Mouse (Mus musculus) liver, embryonic 12.5 days (tissue): ENCODE data around the gene Pkd1l1. TPM values are rescaled to one million over a fixed set of nuclear protein-coding genes. Genes with fewer than 3 reads are reported as not detected.

Experiments
- ATAC-seq: fragments of 200-750 bp; cut with Nextera tagmentation; 2 replicates; pipeline ENCODE4 v1.8.0; 2017; ENCODE audit warnings: moderate number of reproducible peaks, mild to moderate bottlenecking, moderate library complexity
- H3K27ac ChIP-seq: fragments of 300-500 bp; sonication (generic); 2 replicates; pipeline ENCODE4 v1.5.1; 2016; ENCODE audit warnings: mild to moderate bottlenecking
- H3K27me3 ChIP-seq: fragments of 300-500 bp; sonication (generic); replicated peaks from 2 replicates; pipeline ENCODE4 v1.6.1; 2016; ENCODE audit warnings: mild to moderate bottlenecking, moderate library complexity
- H3K36me3 ChIP-seq: fragments of 300-500 bp; sonication (generic); 2 replicates; pipeline ENCODE4 v1.6.1; 2016; ENCODE audit warnings: mild to moderate bottlenecking, moderate library complexity
- H3K4me1 ChIP-seq: fragments of 300-500 bp; sonication (generic); 2 replicates; pipeline ENCODE4 v1.6.1; 2016
- H3K4me2 ChIP-seq: fragments of 300-500 bp; sonication (generic); 2 replicates; pipeline ENCODE4 v1.6.1; 2016; ENCODE audit warnings: mild to moderate bottlenecking, moderate library complexity
- H3K4me3 ChIP-seq: fragments of 300-500 bp; sonication (generic); 2 replicates; pipeline ENCODE4 v1.5.1; 2016; ENCODE audit warnings: mild to moderate bottlenecking, moderate library complexity
- H3K9ac ChIP-seq: fragments of 300-500 bp; sonication (generic); 2 replicates; pipeline ENCODE4 v1.6.1; 2016; ENCODE audit warnings: mild to moderate bottlenecking, moderate library complexity
- H3K9me3 ChIP-seq: fragments of 300-500 bp; sonication (generic); replicated peaks from 2 replicates; pipeline ENCODE4 v1.6.1; 2016; ENCODE audit warnings: mild to moderate bottlenecking, moderate library complexity
- WGBS: fragments of 180-500 bp; shearing (Covaris S2); methylation state at CpG from one replicate; pipeline ENCODE4 v1.1.7; 2016; ENCODE audit not compliant: insufficient replicate concordance; 5-methylcytosine and 5-hydroxymethylcytosine counted together
- polyA plus RNA-seq: library from polyadenylated mRNA; unstranded; fragments of >200 nt; fragmentation: Nextera tagmentation; extraction: Ambion mirVana; gene quantifications from 2 replicates; pipeline ENCODE4 v1.2.1, GENCODE M21; 2016

Pkd1l1 gene
- polyA plus RNA-seq, 1 experiment from 2014 or later = 0.06 TPM

- H3K27me3 ChIP-seq = no peaks in the 10 kb centered on the region
- H3K9ac ChIP-seq = no peak overlapping the region
- no peak overlapping the region for H3K4me2 ChIP-seq
- H3K4me3 ChIP-seq = no peak overlapping the region
- H3K36me3 ChIP-seq = no peaks in the 10 kb centered on the region
- no peak overlapping the region for H3K27ac ChIP-seq
- ATAC-seq = no peak
- 51% methylated on average over 4 of the region's 4 CpGs for WGBS
- no peaks in the 10 kb centered on the region for H3K9me3 ChIP-seq
- no peaks in the 10 kb centered on the region for H3K4me1 ChIP-seq
These were observed 158.8 kb downstream of the Pkd1l1 start for GRCm38 (mm10) chr11:8814097-8814790.

- WGBS = 47% methylated on average over 5 of the region's 5 CpGs
- H3K36me3 ChIP-seq = no peaks in the 10 kb centered on the region
- no peaks in the 10 kb centered on the region for H3K4me1 ChIP-seq
- H3K4me2 ChIP-seq = no peak overlapping the region
- no peaks in the 10 kb centered on the region for H3K27me3 ChIP-seq
- ATAC-seq = no peak
- no peak overlapping the region for H3K4me3 ChIP-seq
- no peak overlapping the region for H3K27ac ChIP-seq
- H3K9ac ChIP-seq = no peak overlapping the region
- no peaks in the 10 kb centered on the region for H3K9me3 ChIP-seq
These were observed 161.5 kb downstream of the Pkd1l1 start for GRCm38 (mm10) chr11:8811506-8812100.

- ATAC-seq = no peak
- H3K36me3 ChIP-seq = no peaks in the 10 kb centered on the region
- WGBS = 32% methylated on average over 1 of the region's 1 CpGs
These were observed 163.4 kb downstream of the Pkd1l1 start for GRCm38 (mm10) chr11:8809644-8810043.

GRCm38 (mm10) chr11:8807009-8807408 is 166.1 kb downstream of the Pkd1l1 start:
- Histone ChIP-seq H3K27ac (no peak overlapping the region), H3K36me3 (no peaks in the 10 kb centered on the region), H3K4me1 (no peaks in the 10 kb centered on the region), H3K27me3 (no peaks in the 10 kb centered on the region), H3K4me2 (no peak overlapping the region), H3K9me3 (no peaks in the 10 kb centered on the region), H3K9ac (no peak overlapping the region), H3K4me3 (no peak overlapping the region)
- WGBS = 58% methylated on average over 4 of the region's 4 CpGs
- no peak for ATAC-seq

More at GRCm38 (mm10) chr11:8809644-8810043, 163.4 kb downstream of the Pkd1l1 start:
- H3K27me3 ChIP-seq = no peaks in the 10 kb centered on the region
- H3K4me1 ChIP-seq = no peaks in the 10 kb centered on the region
- no peak overlapping the region for H3K27ac ChIP-seq
- no peak overlapping the region for H3K4me2 ChIP-seq
- no peaks in the 10 kb centered on the region for H3K9me3 ChIP-seq
- H3K4me3 ChIP-seq = no peak overlapping the region
- H3K9ac ChIP-seq = no peak overlapping the region

GRCm38 (mm10) chr11:8804178-8804577 is 168.9 kb downstream of the Pkd1l1 start:
- H3K4me3 ChIP-seq = no peak overlapping the region
- no peak for ATAC-seq
- no peaks in the 10 kb centered on the region for H3K27me3 ChIP-seq
- no peaks in the 10 kb centered on the region for H3K4me1 ChIP-seq
- no peaks in the 10 kb centered on the region for H3K36me3 ChIP-seq
- 73% methylated on average over 3 of the region's 3 CpGs for WGBS
- H3K9ac ChIP-seq = no peak overlapping the region
- no peak overlapping the region for H3K4me2 ChIP-seq
- no peak overlapping the region for H3K27ac ChIP-seq
- H3K9me3 ChIP-seq = no peaks in the 10 kb centered on the region

GRCm38 (mm10) chr11:8797486-8797885 is 175.6 kb downstream of the Pkd1l1 start:
- Histone ChIP-seq H3K4me2 (no peak overlapping the region), H3K27me3 (no peaks in the 10 kb centered on the region), H3K9me3 (no peaks in the 10 kb centered on the region), H3K4me3 (no peak overlapping the region), H3K4me1 (no peaks in the 10 kb centered on the region), H3K36me3 (no peaks in the 10 kb centered on the region), H3K27ac (no peak overlapping the region), H3K9ac (no peak overlapping the region)
- ATAC-seq = no peak
- WGBS = 62% methylated on average over 5 of the region's 5 CpGs

- no peak overlapping the region for H3K27ac ChIP-seq
- no peaks in the 10 kb centered on the region for H3K9me3 ChIP-seq
- H3K9ac ChIP-seq = no peak overlapping the region
- H3K27me3 ChIP-seq = no peaks in the 10 kb centered on the region
- no peaks in the 10 kb centered on the region for H3K36me3 ChIP-seq
- no peak overlapping the region for H3K4me2 ChIP-seq
- no peak for ATAC-seq
- no peak overlapping the region for H3K4me3 ChIP-seq
- 66% methylated on average over 3 of the region's 3 CpGs for WGBS
- no peaks in the 10 kb centered on the region for H3K4me1 ChIP-seq
These were observed 178.0 kb downstream of the Pkd1l1 start for GRCm38 (mm10) chr11:8795031-8795430.

- Histone ChIP-seq H3K4me3 (no peak overlapping the region), H3K9me3 (no peaks in the 10 kb centered on the region), H3K4me1 (no peaks in the 10 kb centered on the region), H3K27ac (no peak overlapping the region), H3K4me2 (no peak overlapping the region), H3K9ac (no peak overlapping the region), H3K36me3 (no peaks in the 10 kb centered on the region), H3K27me3 (no peaks in the 10 kb centered on the region)
- no peak for ATAC-seq
- 55% methylated on average over 2 of the region's 2 CpGs for WGBS
These were observed 180.9 kb downstream of the Pkd1l1 start for GRCm38 (mm10) chr11:8792146-8792545.

GRCm38 (mm10) chr11:8789186-8789585 is 183.9 kb downstream of the Pkd1l1 start:
- Histone ChIP-seq H3K4me1 (no peaks in the 10 kb centered on the region), H3K9me3 (no peaks in the 10 kb centered on the region), H3K9ac (no peak overlapping the region), H3K36me3 (no peaks in the 10 kb centered on the region), H3K27me3 (no peaks in the 10 kb centered on the region), H3K27ac (no peak overlapping the region), H3K4me3 (no peak overlapping the region), H3K4me2 (no peak overlapping the region)
- WGBS = 60% methylated on average over 5 of the region's 5 CpGs
- ATAC-seq = no peak

GRCm38 (mm10) chr11:8787604-8788003 is 185.5 kb downstream of the Pkd1l1 start:
- Histone ChIP-seq H3K27ac (no peak overlapping the region), H3K4me2 (no peak overlapping the region), H3K9me3 (no peaks in the 10 kb centered on the region), H3K4me1 (no peaks in the 10 kb centered on the region), H3K27me3 (no peaks in the 10 kb centered on the region), H3K9ac (no peak overlapping the region), H3K4me3 (no peak overlapping the region), H3K36me3 (no peaks in the 10 kb centered on the region)
- WGBS = 42% methylated on average over 3 of the region's 3 CpGs
- no peak for ATAC-seq

- H3K9me3 ChIP-seq = no peaks in the 10 kb centered on the region
- 63% methylated on average over 4 of the region's 4 CpGs for WGBS
- H3K9ac ChIP-seq = no peak overlapping the region
- H3K4me2 ChIP-seq = no peak overlapping the region
- H3K27ac ChIP-seq = no peak overlapping the region
- no peaks in the 10 kb centered on the region for H3K4me1 ChIP-seq
- ATAC-seq = no peak
- H3K27me3 ChIP-seq = no peaks in the 10 kb centered on the region
- no peaks in the 10 kb centered on the region for H3K36me3 ChIP-seq
- no peak overlapping the region for H3K4me3 ChIP-seq
These were observed 188.7 kb downstream of the Pkd1l1 start for GRCm38 (mm10) chr11:8784413-8784812.

- no peaks in the 10 kb centered on the region for H3K9me3 ChIP-seq
- no peaks in the 10 kb centered on the region for H3K36me3 ChIP-seq
- no peaks in the 10 kb centered on the region for H3K27me3 ChIP-seq
- ATAC-seq = no peak
- H3K27ac ChIP-seq = no peak overlapping the region
- 65% methylated on average over 3 of the region's 3 CpGs for WGBS
- H3K4me1 ChIP-seq = no peaks in the 10 kb centered on the region
- H3K9ac ChIP-seq = no peak overlapping the region
- H3K4me2 ChIP-seq = no peak overlapping the region
- H3K4me3 ChIP-seq = no peak overlapping the region
These were observed 191.0 kb downstream of the Pkd1l1 start for GRCm38 (mm10) chr11:8782141-8782465.
